Mouse (Mus musculus) E14TG2a.4 (cell line): ENCODE data around the gene Kif27.

Experiments used
- CTCF ChIP-seq: conservative IDR thresholded peaks from 2 replicates; pipeline ENCODE4 v1.5.1; 2014; ENCODE audit warnings: low read length
- NANOG ChIP-seq: IDR thresholded peaks from 2 replicates; pipeline ENCODE4 v1.6.1; 2014; ENCODE audit warnings: borderline replicate concordance, low read length, mixed read lengths
- POU5F1 ChIP-seq: IDR thresholded peaks from 2 replicates; pipeline ENCODE4 v1.6.1; 2014; ENCODE audit warnings: low read length, borderline replicate concordance

DNA sequence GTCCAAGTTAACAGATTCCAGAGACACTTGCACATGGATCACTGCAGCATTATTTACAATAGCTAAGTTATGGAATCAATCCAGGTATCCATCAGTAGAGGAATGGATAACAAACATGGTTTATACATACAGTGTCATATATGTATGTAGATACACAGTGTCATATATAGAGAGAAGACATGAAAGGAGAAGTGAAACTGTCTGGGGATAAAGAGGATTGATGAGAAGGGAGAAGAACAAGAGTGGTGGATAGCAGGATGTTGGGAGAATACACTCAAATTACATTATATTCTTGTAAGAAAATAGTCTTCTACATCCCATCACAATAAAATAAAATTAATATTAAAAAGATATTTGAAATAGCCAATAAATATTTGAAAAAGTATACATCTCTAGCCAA is 5.9 kb downstream of the Kif27 start:
- no peak for TF ChIP-seq CTCF
- TF ChIP-seq POU5F1: no peak
- no peak for TF ChIP-seq NANOG
